Mouse (Mus musculus) lung, postnatal 0 days (tissue): ENCODE measurements around the gene Hist2h3b. TPM values are rescaled to one million over a fixed set of nuclear protein-coding genes. Genes with fewer than 3 reads are reported as not detected.

Experiments
- ATAC-seq: fragments of 200-750 bp; cut with Nextera tagmentation; 2 replicates; pipeline ENCODE4 v1.8.0; 2017; ENCODE audit warnings: moderate library complexity
- DNase-seq: peaks from one replicate; pipeline ENCODE4 v3.0.0-alpha.2; 2016; ENCODE audit warnings: low spot score
- H3K27ac ChIP-seq: fragments of 300-500 bp; sonication (generic); 2 replicates; pipeline ENCODE4 v1.5.1; 2014; ENCODE audit warnings: antibody characterized with exemption, mild to moderate bottlenecking, low read length, mixed read lengths
- H3K27me3 ChIP-seq: fragments of 300-500 bp; sonication (generic); replicated peaks from 2 replicates; pipeline ENCODE4 v1.6.1; 2014; ENCODE audit warnings: low read length, mixed read lengths; ENCODE audit not compliant: insufficient read depth
- H3K36me3 ChIP-seq: fragments of 300-500 bp; sonication (generic); 2 replicates; pipeline ENCODE4 v1.6.1; 2014; ENCODE audit warnings: low read length, mixed read lengths; ENCODE audit not compliant: insufficient read depth
- H3K4me1 ChIP-seq: fragments of 300-500 bp; sonication (generic); 2 replicates; pipeline ENCODE4 v1.6.1; 2014; ENCODE audit warnings: antibody characterized with exemption, low read depth, low read length, mixed read lengths; ENCODE audit not compliant: insufficient read depth
- H3K4me2 ChIP-seq: fragments of 300-500 bp; sonication (generic); replicated peaks from 2 replicates; pipeline ENCODE4 v1.6.1; 2014; ENCODE audit warnings: low read depth, mild to moderate bottlenecking, low read length, moderate library complexity, mixed read lengths
- H3K4me3 ChIP-seq: fragments of 300-500 bp; sonication (generic); 2 replicates; pipeline ENCODE4 v1.5.1; 2014; ENCODE audit warnings: low read depth, low read length
- H3K9ac ChIP-seq: fragments of 300-500 bp; sonication (generic); replicated peaks from 2 replicates; pipeline ENCODE4 v1.6.1; 2014; ENCODE audit warnings: low read depth, mild to moderate bottlenecking
- H3K9me3 ChIP-seq: fragments of 300-500 bp; sonication (generic); 2 replicates; pipeline ENCODE4 v1.6.1; 2016; ENCODE audit warnings: low read length, mixed read lengths
- CTCF ChIP-seq: IDR thresholded peaks from 2 replicates; pipeline ENCODE4 v1.5.1; 2016; ENCODE audit warnings: antibody characterized with exemption, mild to moderate bottlenecking
- EP300 ChIP-seq: IDR thresholded peaks from 2 replicates; pipeline ENCODE4 v1.6.1; 2016; ENCODE audit warnings: antibody characterized with exemption, mild to moderate bottlenecking, control low read depth
- WGBS: fragments of 180-500 bp; shearing (Covaris S2); extraction: QIAGEN DNeasy Blood & Tissue Kit; methylation state at CpG from one replicate; pipeline ENCODE4 v1.1.7; 2014; 5-methylcytosine and 5-hydroxymethylcytosine counted together
- polyA plus RNA-seq: library from polyadenylated mRNA; unstranded; fragments of >200 nt; fragmentation: Nextera tagmentation; extraction: Ambion mirVana; gene quantifications from 2 replicates; pipeline ENCODE4 v1.2.1, GENCODE M21; 2015

Gene Hist2h3b
- polyA plus RNA-seq, 1 experiment from 2014 or later, result 12.5 TPM

DNA sequence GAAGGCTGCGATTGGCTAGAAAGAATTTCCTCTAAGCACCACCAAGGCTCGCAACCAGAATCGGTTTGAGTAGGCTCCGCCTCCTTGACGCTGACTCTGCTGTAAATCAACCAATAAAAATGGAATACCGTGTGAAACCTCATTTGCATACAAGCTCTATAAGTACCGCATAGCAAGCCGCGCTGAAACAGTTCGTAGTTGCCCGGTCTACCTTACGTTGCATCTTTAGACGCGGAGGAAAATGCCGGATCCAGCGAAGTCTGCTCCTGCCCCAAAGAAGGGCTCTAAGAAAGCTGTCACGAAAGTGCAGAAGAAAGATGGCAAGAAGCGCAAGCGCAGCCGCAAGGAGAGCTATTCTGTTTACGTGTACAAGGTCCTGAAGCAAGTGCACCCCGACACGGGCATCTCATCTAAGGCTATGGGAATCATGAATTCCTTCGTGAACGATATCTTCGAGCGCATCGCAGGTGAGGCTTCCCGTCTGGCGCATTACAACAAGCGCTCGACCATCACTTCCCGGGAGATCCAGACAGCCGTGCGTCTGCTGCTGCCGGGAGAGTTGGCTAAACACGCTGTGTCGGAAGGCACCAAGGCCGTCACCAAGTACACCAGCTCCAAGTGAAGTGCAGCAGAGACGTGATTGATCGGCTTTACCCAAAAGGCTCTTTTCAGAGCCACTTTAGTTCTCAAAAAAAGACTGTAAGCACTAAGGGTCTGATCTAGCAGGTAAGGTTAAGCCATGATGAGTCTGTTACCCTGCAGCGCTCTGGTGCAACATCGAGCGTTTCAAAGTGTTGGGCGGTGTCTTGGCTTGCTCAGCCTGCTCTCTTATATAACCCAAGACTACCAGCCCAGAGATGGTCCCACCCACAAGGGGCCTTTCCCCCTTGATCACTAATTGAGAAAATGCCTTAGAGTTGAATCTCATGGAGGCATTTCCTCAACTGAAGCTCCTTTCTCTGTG lies 1.3 kb downstream of the Hist2h3b start, which contains the start of gene Hist2h2bb:
Hist2h2bb (plus strand) TSS at position 242 of the 964 bp plus-strand sequence.
- Histone ChIP-seq H3K27ac (peak within 1 kb of the TSS; percentile 92), H3K4me2 (peak within 1 kb of the TSS; percentile 87), H3K36me3 (no peaks in the 10 kb centered on the region), H3K4me1 (no peaks in the 10 kb centered on the region), H3K9me3 (no peaks in the 10 kb centered on the region), H3K4me3 (peak within 1 kb of the TSS; percentile 49), H3K27me3 (no peaks in the 10 kb centered on the region), H3K9ac (peak within 1 kb of the TSS; percentile 42)
- TF ChIP-seq CTCF (no peak), EP300 (no peak)
- ATAC-seq (peak; percentile 96), DNase-seq (peak; percentile 99)
- WGBS, result under 1% methylated on average over 45 of the region's 45 CpGs

- ATAC-seq, result no peak
- TF ChIP-seq EP300 (no peak), CTCF (no peak)
- H3K27ac ChIP-seq, result no peak overlapping the region
- no peaks in the 10 kb centered on the region for H3K27me3 ChIP-seq
- H3K9me3 ChIP-seq, result no peaks in the 10 kb centered on the region
- peaks cover 3% of the 10 kb centered on the region; the same call in 1 of the 2 replicates for H3K4me1 ChIP-seq
- H3K4me2 ChIP-seq, result no peak overlapping the region
- 86% methylated on average over 17 of the region's 17 CpGs for WGBS
- H3K4me3 ChIP-seq, result no peak overlapping the region
- no peak overlapping the region for H3K9ac ChIP-seq
- no peak for DNase-seq
- no peaks in the 10 kb centered on the region for H3K36me3 ChIP-seq
These were observed 5.4 kb downstream of the Hist2h3b start for GRCm38 (mm10) chr3:96273591-96274465.

DNA sequence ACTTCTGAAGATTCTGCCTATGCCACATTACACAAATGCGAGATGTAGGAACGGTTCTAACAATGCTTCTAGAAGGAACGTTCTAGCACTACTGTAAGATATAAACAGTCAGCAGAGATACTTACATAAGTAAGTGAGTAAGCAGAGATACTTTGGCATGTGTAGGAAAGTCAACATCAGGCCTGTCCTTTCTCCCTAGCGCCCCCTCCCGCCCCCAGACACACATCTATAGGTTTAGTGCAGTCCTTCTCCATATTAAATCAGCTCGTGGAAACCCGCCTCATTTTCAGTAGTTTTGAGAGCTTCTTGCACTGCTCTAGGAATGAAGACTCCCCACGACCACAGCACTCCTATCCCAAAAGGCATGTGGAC lies 9.0 kb downstream of the Hist2h3b start:
- WGBS, result 13% methylated on average over 7 of the region's 8 CpGs
- H3K4me1 ChIP-seq, result peaks cover 3% of the 10 kb centered on the region; the same call in 1 of the 2 replicates
- peak overlapping the region; percentile 43 for H3K27ac ChIP-seq
- H3K27me3 ChIP-seq, result no peaks in the 10 kb centered on the region
- H3K9me3 ChIP-seq, result no peaks in the 10 kb centered on the region
- TF ChIP-seq EP300, result no peak
- peak; percentile 40 for TF ChIP-seq CTCF
- H3K4me2 ChIP-seq, result peak overlapping the region; percentile 73
- H3K36me3 ChIP-seq, result no peaks in the 10 kb centered on the region
- H3K4me3 ChIP-seq, result peak overlapping the region; percentile 45
- DNase-seq (peak; percentile 64), ATAC-seq (peak; percentile 52)
- no peak overlapping the region for H3K9ac ChIP-seq

- H3K4me1 ChIP-seq, result peaks cover 3% of the 10 kb centered on the region; the same call in 1 of the 2 replicates
- H3K9me3 ChIP-seq, result no peaks in the 10 kb centered on the region
- DNase-seq, result peak; percentile 93
- H3K4me2 ChIP-seq, result peak overlapping the region; percentile 73
- H3K27me3 ChIP-seq, result no peaks in the 10 kb centered on the region
- H3K36me3 ChIP-seq, result no peaks in the 10 kb centered on the region
- WGBS, result under 1% methylated on average over 49 of the region's 49 CpGs
- ATAC-seq, result peak; percentile 97
- H3K27ac ChIP-seq, result peak overlapping the region; percentile 43
- H3K4me3 ChIP-seq, result peak overlapping the region; percentile 45
- TF ChIP-seq CTCF, result peak; percentile 83
- TF ChIP-seq EP300, result no peak
- H3K9ac ChIP-seq, result no peak overlapping the region
These were observed 9.6 kb downstream of the Hist2h3b start for GRCm38 (mm10) chr3:96277800-96278624.

DNA sequence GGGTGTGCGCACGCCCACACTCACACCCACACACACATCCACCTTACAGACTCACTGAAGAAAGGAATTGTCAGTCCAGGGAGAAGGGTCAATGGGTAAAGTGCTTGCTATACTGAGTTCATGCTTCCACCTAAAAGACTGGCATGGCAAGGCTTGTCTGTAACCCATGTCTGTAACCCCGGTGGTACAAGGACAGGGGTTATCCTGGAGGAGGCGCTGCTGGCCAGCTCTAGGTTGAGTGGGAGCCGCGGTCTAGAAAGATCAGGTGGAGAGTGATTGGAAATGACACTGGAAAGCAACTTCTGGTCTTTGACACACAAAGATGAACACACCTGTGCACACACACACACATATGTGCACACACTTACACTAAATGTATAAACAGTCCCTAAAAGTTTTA lies 12.2 kb downstream of the Hist2h3b start:
- 51% methylated on average over 6 of the region's 6 CpGs for WGBS
- H3K9me3 ChIP-seq, result no peaks in the 10 kb centered on the region
- DNase-seq (no peak), ATAC-seq (no peak)
- H3K4me2 ChIP-seq, result no peak overlapping the region
- no peak for TF ChIP-seq EP300
- TF ChIP-seq CTCF, result peak; percentile 24; the same call in 1 of the 2 replicates
- H3K36me3 ChIP-seq, result no peaks in the 10 kb centered on the region
- no peaks in the 10 kb centered on the region for H3K27me3 ChIP-seq
- H3K4me3 ChIP-seq, result no peak overlapping the region
- H3K9ac ChIP-seq, result no peak overlapping the region
- H3K27ac ChIP-seq, result no peak overlapping the region
- H3K4me1 ChIP-seq, result peaks cover 3% of the 10 kb centered on the region; the same call in 1 of the 2 replicates
